Mouse (Mus musculus): Measurements from ENCODE around the gene Elk3.

The Elk3 gene

DNA sequence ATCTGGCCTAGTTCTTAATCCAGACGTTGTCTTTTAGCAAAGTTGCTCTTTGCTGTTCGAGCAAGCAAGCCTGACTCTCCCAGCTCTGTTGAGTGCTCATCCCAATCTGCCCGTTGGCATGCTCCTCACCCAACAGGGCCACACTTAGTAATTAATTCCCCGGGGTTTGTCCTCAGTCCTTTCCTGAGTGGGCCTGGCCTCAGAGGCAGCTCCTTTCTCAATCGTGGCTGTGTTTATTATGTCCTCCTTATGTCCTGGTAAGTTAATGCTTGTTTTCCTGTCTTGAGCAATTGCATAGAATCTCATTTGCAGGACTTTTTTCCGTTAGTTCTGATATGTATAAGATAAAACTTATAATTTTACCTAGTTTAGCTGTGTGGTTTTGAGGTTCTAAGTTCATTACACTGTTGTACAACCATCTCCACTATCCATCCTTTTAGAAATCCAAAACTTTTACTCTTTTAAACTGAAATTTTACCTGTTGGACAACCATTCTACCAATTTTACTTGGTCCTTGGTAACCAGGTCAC lies 77.2 kb downstream of the Elk3 start:
- no peak for DNase-seq

DNA sequence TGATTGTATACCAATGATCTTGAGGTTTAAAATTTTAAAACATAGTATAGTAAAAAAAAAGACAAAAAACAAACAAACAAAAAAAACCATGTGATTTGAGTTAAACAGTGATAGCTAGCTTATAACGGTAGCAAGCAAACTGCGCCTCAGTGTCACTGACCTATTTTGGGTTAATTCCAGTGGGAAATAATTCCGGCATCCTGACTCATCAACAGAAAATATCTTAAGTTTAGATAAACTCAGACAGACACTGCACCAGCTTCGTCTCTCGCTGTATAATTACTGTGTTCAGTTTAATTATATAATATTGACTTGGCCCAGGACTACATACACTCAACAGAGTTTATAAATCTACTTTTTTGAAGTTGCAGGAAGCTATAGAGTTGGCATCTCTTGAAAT lies 79.0 kb downstream of the Elk3 start:
- no peak for DNase-seq

DNA sequence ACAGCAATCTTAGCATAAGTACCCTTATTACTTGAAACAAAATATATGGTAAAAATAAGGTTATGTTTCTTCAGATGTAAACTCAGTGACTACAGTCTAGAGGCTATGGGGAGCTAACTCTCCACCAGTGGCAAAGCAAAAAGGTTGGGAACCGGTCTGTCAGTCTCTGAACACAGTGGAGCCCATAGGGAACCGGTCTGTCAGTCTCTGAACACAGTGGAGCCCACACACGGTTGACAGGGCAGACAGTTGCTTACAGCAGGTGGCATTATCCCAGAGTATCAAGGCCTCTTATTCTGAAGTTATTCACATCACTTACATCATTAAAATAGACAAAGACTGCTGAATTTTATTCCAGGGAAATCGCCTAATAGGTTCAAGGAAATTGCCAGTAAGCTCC lies 79.4 kb downstream of the Elk3 start:
- no peak for DNase-seq

DNA sequence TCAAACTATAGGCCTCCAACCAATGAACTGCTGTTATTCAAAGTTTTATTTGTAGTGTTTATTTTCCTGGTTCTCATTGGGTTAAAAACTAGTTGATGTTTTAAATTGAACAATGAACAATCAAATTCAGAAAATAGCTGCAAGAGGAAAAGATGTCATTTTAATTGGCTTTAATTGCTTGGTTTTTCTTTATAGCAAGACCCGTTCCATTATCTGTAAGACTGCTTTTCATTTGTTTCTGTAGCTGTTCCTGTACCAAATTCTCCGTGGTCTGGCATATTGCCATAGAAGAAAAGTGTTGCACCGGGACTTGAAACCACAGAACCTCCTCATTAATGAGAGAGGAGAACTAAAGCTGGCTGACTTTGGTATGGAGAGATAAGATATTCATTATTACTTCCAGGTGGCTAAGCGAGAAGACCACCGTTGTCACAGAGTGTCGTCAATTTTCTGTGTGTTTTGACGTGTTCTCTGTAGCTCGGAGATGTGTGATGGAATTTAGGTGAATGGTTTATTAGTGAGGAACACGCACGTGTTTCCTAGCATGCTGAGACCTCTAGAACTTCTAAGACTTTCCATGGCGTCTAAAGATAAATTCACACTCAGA lies 82.4 kb downstream of the Elk3 start:
- no peak for DNase-seq

DNA sequence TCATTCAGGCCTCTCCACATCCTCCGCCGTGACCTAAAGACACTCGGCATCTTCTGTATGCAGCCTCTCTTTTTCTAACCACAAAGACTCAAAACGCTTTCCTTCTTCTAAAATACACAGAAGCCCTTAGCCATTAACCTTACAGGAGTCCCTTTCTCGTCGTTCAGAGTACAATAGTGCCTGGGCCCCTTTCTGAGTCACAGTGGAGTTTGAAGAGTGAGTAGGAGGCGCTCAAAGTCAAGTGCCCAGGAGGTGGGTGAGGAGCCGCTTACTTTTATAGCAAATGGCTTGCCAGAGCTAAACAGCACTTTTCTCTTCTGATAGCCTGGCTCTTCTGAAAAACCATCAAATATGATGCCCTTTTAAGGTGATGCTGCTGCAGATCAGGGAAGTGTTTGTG lies 83.0 kb downstream of the Elk3 start:
- no peak for DNase-seq

DNA sequence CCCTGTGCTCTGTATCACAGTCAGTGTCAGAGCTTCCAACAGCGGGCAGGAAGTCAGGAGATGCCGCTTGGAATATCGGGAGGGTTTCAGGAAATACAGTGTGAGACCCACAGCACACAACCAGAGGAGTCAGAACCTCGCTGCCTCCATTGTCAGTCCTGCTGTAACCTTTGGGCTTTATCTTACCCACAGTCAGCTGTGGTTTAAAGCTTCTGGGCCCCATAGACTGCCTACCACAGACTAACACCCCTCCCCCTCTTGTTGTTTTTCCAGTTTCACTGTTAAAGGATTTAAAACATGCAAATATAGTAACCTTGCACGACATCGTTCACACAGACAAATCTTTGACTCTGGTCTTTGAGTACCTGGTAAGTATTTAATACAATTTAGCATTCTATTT lies 85.2 kb downstream of the Elk3 start:
- no peak for DNase-seq

DNA sequence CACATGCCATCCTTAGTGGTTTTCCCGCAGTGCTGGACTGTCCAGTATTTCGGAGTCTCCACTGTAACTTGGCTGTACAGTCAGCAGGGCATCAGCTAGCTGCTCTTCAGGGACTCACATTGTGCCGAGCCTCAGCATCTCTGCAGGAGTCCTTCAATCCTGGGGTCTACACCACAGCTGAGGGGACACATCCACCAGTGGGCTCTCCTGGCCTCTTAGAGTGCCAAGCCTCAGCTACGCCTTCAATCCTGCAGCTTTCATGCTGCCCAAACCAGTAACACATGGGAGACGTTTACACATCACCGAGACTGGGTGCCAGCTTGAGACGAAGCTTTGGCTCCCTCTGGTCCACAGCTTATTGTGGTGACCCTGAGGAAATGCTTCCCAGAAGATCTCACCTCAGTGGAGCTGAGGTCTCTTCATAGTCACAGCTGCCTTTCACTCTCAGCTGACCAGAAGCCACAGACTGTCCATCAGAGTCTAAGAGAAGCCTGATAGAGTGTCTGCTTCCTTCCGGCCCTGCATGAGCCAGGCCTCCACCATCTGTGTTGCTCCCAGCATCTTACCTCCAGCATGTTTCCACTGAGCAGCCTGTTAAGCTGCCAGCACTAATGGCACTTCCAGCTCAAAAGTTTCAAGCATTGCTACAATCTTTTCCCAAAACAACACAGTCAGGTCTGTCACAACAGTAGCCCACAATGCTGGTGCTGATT lies 95.7 kb downstream of the Elk3 start:
- DNase-seq, result no peak

DNA sequence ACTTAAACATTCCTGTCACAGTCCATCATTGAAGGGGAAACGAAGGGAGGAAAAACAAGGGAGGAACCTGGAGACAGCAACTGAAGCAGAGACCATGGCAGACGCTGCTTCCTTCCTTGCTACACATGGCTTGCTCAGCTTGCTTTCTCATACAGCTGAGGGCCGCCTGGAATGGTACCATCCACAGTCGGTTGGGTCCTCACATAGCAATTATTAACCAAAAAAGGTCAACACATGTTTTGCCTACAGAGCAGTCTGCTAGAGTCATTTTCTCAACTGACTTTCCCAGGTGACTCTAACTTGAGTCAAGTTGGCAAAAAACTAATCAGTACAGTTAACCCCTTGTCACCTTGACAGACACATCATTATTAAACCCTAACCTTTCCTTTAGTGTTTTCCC lies 96.7 kb downstream of the Elk3 start:
- DNase-seq, result no peak

DNA sequence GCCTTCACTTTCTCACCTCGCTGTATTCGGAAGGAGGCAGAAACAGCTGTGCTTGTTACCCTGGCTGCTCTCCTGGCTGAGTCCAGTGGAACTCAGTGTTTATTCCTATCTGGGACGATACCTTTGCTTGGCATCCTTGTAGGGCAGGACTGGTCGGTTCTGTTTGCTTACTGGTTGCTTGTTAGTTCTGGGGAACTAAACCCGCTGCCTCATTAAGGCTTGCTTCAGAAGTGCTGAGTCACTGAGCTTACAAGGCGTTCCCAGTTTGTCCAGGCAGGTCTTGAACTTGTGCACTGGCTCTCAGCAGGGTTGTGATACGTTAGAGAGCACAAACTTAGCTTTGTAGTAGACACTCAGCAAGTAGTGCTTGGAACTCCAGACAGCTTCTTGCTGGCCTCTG lies 97.6 kb downstream of the Elk3 start:
- DNase-seq, result peak in 1 of 2 experiments; percentile 38

DNA sequence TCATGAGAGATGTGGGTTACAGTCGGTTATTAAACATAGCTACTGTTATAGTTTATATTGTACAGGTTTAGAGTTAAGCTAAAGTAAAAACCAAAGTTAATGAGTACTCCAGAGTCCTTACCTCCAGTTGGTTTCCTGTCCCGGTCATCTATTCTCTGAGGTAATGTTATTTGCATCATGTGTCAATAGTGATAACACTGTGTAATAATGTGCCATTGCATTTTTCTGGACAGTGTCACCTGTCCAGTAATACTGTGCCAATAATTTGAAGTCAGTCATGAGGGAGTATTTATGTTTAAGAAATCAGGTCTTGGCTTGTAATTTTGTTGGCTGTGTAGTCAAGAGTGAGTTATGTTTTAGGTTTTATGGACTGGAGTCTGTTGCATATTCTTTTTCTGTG lies 98.2 kb downstream of the Elk3 start:
- no peak for DNase-seq

DNA sequence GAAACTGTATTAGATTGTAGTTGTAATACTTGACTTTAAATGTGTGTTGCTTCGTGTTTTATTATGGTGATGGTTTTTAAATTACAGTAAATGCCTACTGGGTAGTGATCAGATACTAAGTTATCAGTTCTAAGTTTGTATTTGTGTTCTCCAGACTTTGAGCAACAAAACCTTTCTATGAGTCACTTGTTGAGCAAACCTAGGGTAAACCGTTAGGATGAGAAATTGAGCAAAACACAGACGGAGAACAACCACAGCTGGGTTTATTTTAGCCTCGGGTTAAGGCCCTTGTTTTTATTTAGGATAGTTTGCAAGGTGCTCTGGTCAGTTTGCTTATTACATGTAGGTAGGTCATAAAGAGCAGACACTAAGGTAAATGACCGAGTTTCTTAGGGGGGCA lies 103.8 kb downstream of the Elk3 start:
- DNase-seq, result no peak

DNA sequence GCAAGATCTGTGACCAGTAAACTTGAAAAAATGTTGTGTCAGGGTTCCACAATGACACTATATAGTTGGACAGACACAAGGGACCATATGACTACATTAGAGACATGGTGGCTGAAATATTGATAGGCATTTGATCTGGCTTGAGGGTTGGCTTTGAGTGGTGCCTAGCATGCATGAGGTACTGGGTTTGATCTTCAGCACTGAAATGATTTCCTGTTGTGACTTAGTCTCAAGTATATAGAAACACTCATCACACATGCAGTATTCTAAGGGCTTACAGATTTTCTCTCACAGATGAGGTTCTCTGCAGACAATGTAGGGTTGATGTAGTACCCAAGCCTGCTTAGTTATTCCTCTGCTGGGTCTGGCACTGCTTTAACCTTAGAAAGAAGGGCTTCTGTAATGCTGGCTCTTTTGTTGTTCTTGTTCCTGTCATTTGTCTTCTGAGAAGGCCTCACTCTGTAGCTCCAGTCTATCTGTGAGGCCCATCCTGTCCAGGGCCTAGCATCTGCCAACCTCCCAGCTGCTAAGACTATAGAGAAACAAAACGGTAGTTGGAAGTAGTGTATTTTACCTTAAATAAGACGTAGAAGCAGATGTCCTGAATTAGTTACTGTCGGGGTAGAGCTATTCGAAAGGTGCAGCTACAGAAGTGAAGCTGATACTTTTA lies 105.5 kb downstream of the Elk3 start:
- DNase-seq, result no peak

DNA sequence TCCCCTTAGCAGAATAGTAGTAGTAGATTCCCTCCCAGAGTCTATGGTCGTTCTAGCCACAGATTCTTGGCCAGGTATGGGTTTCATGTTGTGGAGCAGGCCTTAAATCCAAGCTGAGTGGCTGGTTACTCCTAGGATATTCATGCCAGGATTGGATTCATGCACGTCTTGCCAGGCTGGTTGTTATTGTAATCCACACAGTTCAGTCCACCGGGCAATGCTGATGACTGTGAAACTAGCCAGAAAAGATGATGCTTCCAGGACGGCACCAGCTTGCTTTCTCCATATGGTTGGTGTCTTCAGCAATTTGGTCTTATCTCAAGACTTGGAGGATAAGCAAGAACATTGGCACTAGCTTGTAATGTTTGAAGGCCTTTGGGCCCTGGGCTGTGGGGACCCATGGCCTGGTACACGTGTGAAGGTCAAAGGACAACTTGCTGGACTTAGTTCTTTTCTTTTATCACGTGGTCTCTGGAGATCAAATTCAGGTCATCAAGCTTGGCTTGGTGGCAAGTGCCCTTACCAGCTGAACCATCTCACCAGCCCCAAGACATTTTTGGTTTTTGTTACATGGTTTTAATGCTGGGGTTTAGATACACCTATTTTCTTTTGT lies 109.0 kb downstream of the Elk3 start:
- DNase-seq, result no peak

DNA sequence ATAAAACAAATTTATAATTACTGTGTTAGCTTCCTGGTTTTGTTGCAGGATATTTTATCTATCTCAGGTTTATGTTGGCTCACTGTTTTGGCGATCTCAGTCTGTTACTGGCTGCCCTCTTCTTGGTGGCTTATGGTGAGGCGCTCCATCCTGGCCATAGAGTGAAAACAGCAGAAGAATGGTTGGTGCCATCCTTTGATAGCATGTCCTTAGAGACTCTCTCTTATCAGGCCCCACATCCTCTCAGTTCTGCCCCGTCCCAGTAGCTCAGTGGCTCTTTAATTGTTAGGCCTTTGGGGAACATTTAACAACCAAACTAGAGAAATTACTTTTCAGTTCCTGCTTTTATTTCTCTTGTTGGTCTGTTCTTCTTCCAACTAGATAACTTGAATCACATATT lies 112.0 kb downstream of the Elk3 start:
- DNase-seq, result no peak
